Mouse (Mus musculus): ENCODE measurements around the gene Uaca.

- TF ChIP-seq CTCF (IDR thresholded peaks at IDR 0.05; ENCODE audit: control insufficient read depth, insufficient read depth, insufficient read length) (no peak), USF1 (IDR thresholded peaks at IDR 0.05; ENCODE audit: low read depth) (no peak), MAX (IDR thresholded peaks at IDR 0.05) (no peak), MYOG (IDR thresholded peaks at IDR 0.05; ENCODE audit: control insufficient read depth, extremely low read depth, insufficient read length) (no peak), MYOD1 (IDR thresholded peaks at IDR 0.05; ENCODE audit: control insufficient read depth, insufficient read length, low read depth) (no peak)
These were observed 23.2 kb downstream of the Uaca start for GRCm38 (mm10) chr9:60817585-60817984.

Measured in C2C12 (cell line).